Mouse (Mus musculus) kidney, postnatal 0 days (tissue): Measurements from ENCODE around the gene Hbq1a. TPM values are rescaled to one million over a fixed set of nuclear protein-coding genes. Genes with fewer than 3 reads are reported as not detected.
A peak's percentile ranks its signal among the peaks of the same experiment; 100 is the strongest.

Experiments used
- ATAC-seq: fragments of 200-750 bp; cut with Nextera tagmentation; replicated peaks from 2 replicates; pipeline ENCODE4 v1.8.0; 2017; ENCODE audit warnings: low read depth, moderate number of reproducible peaks, moderate TSS enrichment, moderate library complexity; ENCODE audit not compliant: low FRiP score
- DNase-seq: peaks from one replicate; pipeline ENCODE4 v3.0.0-alpha.2; 2016; ENCODE audit warnings: low spot score
- H3K27ac ChIP-seq: fragments of 300-500 bp; sonication (generic); 2 replicates; pipeline ENCODE4 v1.5.1; 2014; ENCODE audit warnings: mild to moderate bottlenecking
- H3K27me3 ChIP-seq: fragments of 300-500 bp; sonication (generic); 2 replicates; pipeline ENCODE4 v1.6.1; 2014; ENCODE audit warnings: low read length, mixed read lengths; ENCODE audit not compliant: insufficient read depth
- H3K36me3 ChIP-seq: fragments of 300-500 bp; sonication (generic); 2 replicates; pipeline ENCODE4 v1.6.1; 2014; ENCODE audit warnings: low read length, mixed read lengths; ENCODE audit not compliant: insufficient read depth
- H3K4me1 ChIP-seq: fragments of 300-500 bp; sonication (generic); replicated peaks from 2 replicates; pipeline ENCODE4 v1.6.1; 2014; ENCODE audit warnings: antibody characterized with exemption, low read length, mixed read lengths; ENCODE audit not compliant: insufficient read depth
- H3K4me2 ChIP-seq: fragments of 300-500 bp; sonication (generic); 2 replicates; pipeline ENCODE4 v1.6.1; 2014; ENCODE audit warnings: mild to moderate bottlenecking, low read length, moderate library complexity, mixed read lengths
- H3K4me3 ChIP-seq: fragments of 300-500 bp; sonication (generic); replicated peaks from 2 replicates; pipeline ENCODE4 v1.5.1; 2014; ENCODE audit warnings: low read depth, low read length
- H3K9ac ChIP-seq: fragments of 300-500 bp; sonication (generic); 2 replicates; pipeline ENCODE4 v1.6.1; 2014; ENCODE audit warnings: low read depth, low read length
- H3K9me3 ChIP-seq: fragments of 300-500 bp; sonication (generic); replicated peaks from 2 replicates; pipeline ENCODE4 v1.6.1; 2016; ENCODE audit warnings: low read length, inconsistent platforms, mixed read lengths
- CTCF ChIP-seq: IDR thresholded peaks from 2 replicates; pipeline ENCODE4 v1.5.1; 2016; ENCODE audit warnings: antibody characterized with exemption, low read depth, mild to moderate bottlenecking, moderate library complexity
- WGBS: fragments of 180-500 bp; shearing (Covaris S2); extraction: QIAGEN DNeasy Blood & Tissue Kit; methylation state at CpG from one replicate; pipeline ENCODE4 v1.1.7; 2014; 5-methylcytosine and 5-hydroxymethylcytosine counted together
- polyA plus RNA-seq: library from polyadenylated mRNA; unstranded; fragments of >200 nt; fragmentation: Nextera tagmentation; extraction: Ambion mirVana; gene quantifications from 2 replicates; pipeline ENCODE4 v1.2.1, GENCODE M21; 2015

The Hbq1a gene
- polyA plus RNA-seq, 1 experiment from 2014 or later = not detected

- H3K4me3 ChIP-seq = no peak overlapping the region
- no peaks in the 10 kb centered on the region for H3K27me3 ChIP-seq
- ATAC-seq (no peak), DNase-seq (no peak)
- no peak overlapping the region for H3K27ac ChIP-seq
- H3K4me1 ChIP-seq = no peaks in the 10 kb centered on the region
- H3K36me3 ChIP-seq = no peaks in the 10 kb centered on the region
- H3K4me2 ChIP-seq = no peak overlapping the region
- no peak overlapping the region for H3K9ac ChIP-seq
- 86% methylated on average over 1 of the region's 1 CpGs for WGBS
- TF ChIP-seq CTCF = no peak
- no peaks in the 10 kb centered on the region for H3K9me3 ChIP-seq
Measured at GRCm38 (mm10) chr11:32297866-32298531, 1.9 kb upstream of the Hbq1a start.

GRCm38 (mm10) chr11:32298532-32298918, 1.3 kb upstream of the Hbq1a start:
- Histone ChIP-seq H3K36me3 (no peaks in the 10 kb centered on the region), H3K4me1 (no peaks in the 10 kb centered on the region), H3K4me2 (no peak overlapping the region), H3K27ac (no peak overlapping the region), H3K4me3 (no peak overlapping the region), H3K9me3 (no peaks in the 10 kb centered on the region), H3K27me3 (no peaks in the 10 kb centered on the region), H3K9ac (no peak overlapping the region)
- 89% methylated on average over 2 of the region's 2 CpGs for WGBS
- DNase-seq (no peak), ATAC-seq (no peak)
- TF ChIP-seq CTCF = peak; percentile 9

- H3K27ac ChIP-seq = no peak overlapping the region
- H3K4me3 ChIP-seq = no peak overlapping the region
- 49% methylated on average over 14 of the region's 17 CpGs for WGBS
- ATAC-seq (no peak), DNase-seq (no peak)
- no peak for TF ChIP-seq CTCF
- no peak overlapping the region for H3K9ac ChIP-seq
- H3K36me3 ChIP-seq = no peaks in the 10 kb centered on the region
- no peaks in the 10 kb centered on the region for H3K9me3 ChIP-seq
- H3K27me3 ChIP-seq = no peaks in the 10 kb centered on the region
- H3K4me2 ChIP-seq = 0 out of 2 replicates have a peak overlapping the region, but pooled peaks have one; percentile 36
- no peaks in the 10 kb centered on the region for H3K4me1 ChIP-seq
Measured at GRCm38 (mm10) chr11:32300279-32301267, 704 bp downstream of the Hbq1a start.

GRCm38 (mm10) chr11:32301506-32301905, 1.6 kb downstream of the Hbq1a start:
- no peak for ATAC-seq
- no peak overlapping the region for H3K27ac ChIP-seq
- H3K36me3 ChIP-seq = no peaks in the 10 kb centered on the region
- no peak overlapping the region for H3K4me3 ChIP-seq
- H3K4me2 ChIP-seq = no peak overlapping the region
- 73% methylated on average over 1 of the region's 1 CpGs for WGBS
- DNase-seq = no peak
- H3K9ac ChIP-seq = no peak overlapping the region
- H3K4me1 ChIP-seq = no peaks in the 10 kb centered on the region
- TF ChIP-seq CTCF = no peak
- no peaks in the 10 kb centered on the region for H3K9me3 ChIP-seq
- H3K27me3 ChIP-seq = no peaks in the 10 kb centered on the region

GRCm38 (mm10) chr11:32302824-32303419, 3.1 kb downstream of the Hbq1a start:
- H3K36me3 ChIP-seq = no peaks in the 10 kb centered on the region
- no peaks in the 10 kb centered on the region for H3K27me3 ChIP-seq
- H3K27ac ChIP-seq = no peak overlapping the region
- 53% methylated on average over 2 of the region's 2 CpGs for WGBS
- ATAC-seq (no peak), DNase-seq (no peak)
- H3K4me1 ChIP-seq = no peaks in the 10 kb centered on the region
- H3K9ac ChIP-seq = no peak overlapping the region
- H3K4me2 ChIP-seq = no peak overlapping the region
- H3K9me3 ChIP-seq = no peaks in the 10 kb centered on the region
- no peak overlapping the region for H3K4me3 ChIP-seq
- no peak for TF ChIP-seq CTCF

- Histone ChIP-seq H3K36me3 (no peaks in the 10 kb centered on the region), H3K27me3 (no peaks in the 10 kb centered on the region), H3K4me3 (no peak overlapping the region), H3K9me3 (no peaks in the 10 kb centered on the region), H3K9ac (no peak overlapping the region), H3K4me1 (no peaks in the 10 kb centered on the region), H3K27ac (no peak overlapping the region), H3K4me2 (no peak overlapping the region)
- TF ChIP-seq CTCF = no peak
- DNase-seq (no peak), ATAC-seq (no peak)
- WGBS = 86% methylated on average over 1 of the region's 1 CpGs
Measured at GRCm38 (mm10) chr11:32303455-32303854, 3.6 kb downstream of the Hbq1a start.
